Mouse (Mus musculus) myocyte (in vitro differentiated cells): ENCODE results near the gene Sh3rf3.

Source experiments
- CEBPB ChIP-seq: IDR thresholded peaks from 2 replicates; pipeline ENCODE4 v1.6.1; 2011; ENCODE audit warnings: mild to moderate bottlenecking, moderate library complexity; ENCODE audit not compliant: poor library complexity, insufficient read depth, severe bottlenecking
- E2F4 ChIP-seq: IDR thresholded peaks from one replicate; pipeline ENCODE4 v1.6.1; 2011; ENCODE audit warnings: mild to moderate bottlenecking, control low read depth, moderate library complexity; ENCODE audit not compliant: insufficient read depth
- MAX ChIP-seq: IDR thresholded peaks from one replicate; pipeline ENCODE4 v1.6.1; 2011; ENCODE audit warnings: low read depth, mild to moderate bottlenecking, control low read depth
- MYOD1 ChIP-seq, 3 experiments: IDR thresholded peaks; one replicate each; pipeline ENCODE4 v1.6.1; 2011; ENCODE audit warnings: control low read depth in 2 of 3, low read depth in 2 of 3, mild to moderate bottlenecking in 2 of 3, moderate library complexity in 1 of 3; ENCODE audit not compliant: insufficient read length in 2 of 3, control insufficient read depth in 1 of 3
- MYOG ChIP-seq, 3 experiments: IDR thresholded peaks; one replicate each; pipeline ENCODE4 v1.6.1; 2011; ENCODE audit warnings: control low read depth in 2 of 3, low read depth in 2 of 3, mild to moderate bottlenecking in 2 of 3; ENCODE audit not compliant: insufficient read length in 2 of 3, control insufficient read depth in 1 of 3, insufficient read depth in 1 of 3
- POLR2A ChIP-seq: IDR thresholded peaks from one replicate; pipeline ENCODE4 v1.6.1; 2011; ENCODE audit warnings: low read depth, mild to moderate bottlenecking, control low read depth, moderate library complexity; ENCODE audit not compliant: insufficient read length

- no peak for TF ChIP-seq MAX
- no peak for TF ChIP-seq MYOD1 (IDR thresholded peaks at IDR 0.05; ENCODE audit: control insufficient read depth in 1 of 3, insufficient read length in 2 of 3, low read depth in 2 of 3)
- TF ChIP-seq POLR2A: no peak
- no peak for TF ChIP-seq E2F4
- TF ChIP-seq CEBPB: no peak
- TF ChIP-seq MYOG (IDR thresholded peaks at IDR 0.05; ENCODE audit: control insufficient read depth in 1 of 3, insufficient read depth in 1 of 3, insufficient read length in 2 of 3, low read depth in 2 of 3): no peak
Measured at GRCm38 (mm10) chr10:58979320-58979959, 166.3 kb downstream of the Sh3rf3 start.
